Mouse (Mus musculus): ENCODE data around the gene Prkg2. TPM values are rescaled to one million over a fixed set of nuclear protein-coding genes. Genes with fewer than 3 reads are reported as not detected.

Gene Prkg2
- polyA plus RNA-seq, 1 experiment: 5.3 TPM

- Histone ChIP-seq H3K4me3 (ENCODE audit: insufficient read depth, low read length) (no peak overlapping the region), H3K4me1 (ENCODE audit: control insufficient read depth, insufficient read depth, low read length) (peaks cover 2% of the 10 kb centered on the region; the same call in 1 of the 2 replicates), H3K27ac (ENCODE audit: insufficient read depth, low read length) (no peak overlapping the region)
- no peak for TF ChIP-seq CTCF (IDR thresholded peaks at IDR 0.05; ENCODE audit: extremely low read depth, insufficient read depth, low read length)
- TF ChIP-seq POLR2A (IDR thresholded peaks at IDR 0.05; ENCODE audit: extremely low read depth, insufficient read depth, low read length): no peak
Measured at GRCm38 (mm10) chr5:98986011-98986410, 51.1 kb downstream of the Prkg2 start.

GRCm38 (mm10) chr5:98985077-98985476 is 52.1 kb downstream of the Prkg2 start:
- no peak overlapping the region for H3K4me3 ChIP-seq (ENCODE audit: insufficient read depth, low read length)
- no peak overlapping the region for H3K27ac ChIP-seq (ENCODE audit: insufficient read depth, low read length)
- TF ChIP-seq CTCF (IDR thresholded peaks at IDR 0.05; ENCODE audit: extremely low read depth, insufficient read depth, low read length) (no peak), POLR2A (IDR thresholded peaks at IDR 0.05; ENCODE audit: extremely low read depth, insufficient read depth, low read length) (no peak)
- H3K4me1 ChIP-seq (ENCODE audit: control insufficient read depth, insufficient read depth, low read length): peaks cover 2% of the 10 kb centered on the region; the same call in 1 of the 2 replicates

- no peak overlapping the region for H3K4me3 ChIP-seq (ENCODE audit: insufficient read depth, low read length)
- TF ChIP-seq CTCF (IDR thresholded peaks at IDR 0.05; ENCODE audit: extremely low read depth, insufficient read depth, low read length) (no peak), POLR2A (IDR thresholded peaks at IDR 0.05; ENCODE audit: extremely low read depth, insufficient read depth, low read length) (no peak)
- peaks cover 2% of the 10 kb centered on the region; the same call in 1 of the 2 replicates for H3K4me1 ChIP-seq (ENCODE audit: control insufficient read depth, insufficient read depth, low read length)
- H3K27ac ChIP-seq (ENCODE audit: insufficient read depth, low read length): no peak overlapping the region
Measured at GRCm38 (mm10) chr5:98981304-98981703, 55.8 kb downstream of the Prkg2 start.

DNA sequence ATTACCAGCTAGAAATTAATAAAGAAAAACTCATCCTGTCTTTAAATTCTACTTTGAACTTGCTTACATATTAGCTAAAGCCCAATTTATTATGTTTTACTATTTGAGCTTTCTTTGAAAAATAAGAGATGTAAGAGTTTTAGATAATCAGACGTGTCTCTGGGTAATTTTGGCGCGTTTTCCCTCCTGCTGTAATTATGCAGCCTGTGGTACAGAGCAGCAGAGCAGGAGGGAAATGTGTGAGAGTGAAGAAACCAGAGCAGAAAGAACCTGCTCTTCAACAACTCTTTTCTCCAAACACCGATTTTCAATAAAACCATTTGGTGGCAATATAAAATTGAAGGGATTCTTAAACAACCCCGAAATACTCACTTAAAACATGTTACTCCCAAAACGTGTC is 58.8 kb downstream of the Prkg2 start:
- Histone ChIP-seq H3K4me1 (ENCODE audit: control insufficient read depth, insufficient read depth, low read length) (no peaks in the 10 kb centered on the region), H3K4me3 (ENCODE audit: insufficient read depth, low read length) (no peak overlapping the region), H3K27ac (ENCODE audit: insufficient read depth, low read length) (no peak overlapping the region)
- TF ChIP-seq POLR2A (IDR thresholded peaks at IDR 0.05; ENCODE audit: extremely low read depth, insufficient read depth, low read length) (no peak), CTCF (IDR thresholded peaks at IDR 0.05; ENCODE audit: extremely low read depth, insufficient read depth, low read length) (no peak)

GRCm38 (mm10) chr5:98975877-98976672 is 61.1 kb downstream of the Prkg2 start:
- no peak overlapping the region for H3K27ac ChIP-seq (ENCODE audit: insufficient read depth, low read length)
- TF ChIP-seq POLR2A (IDR thresholded peaks at IDR 0.05; ENCODE audit: extremely low read depth, insufficient read depth, low read length) (no peak), CTCF (IDR thresholded peaks at IDR 0.05; ENCODE audit: extremely low read depth, insufficient read depth, low read length) (no peak)
- no peak overlapping the region for H3K4me3 ChIP-seq (ENCODE audit: insufficient read depth, low read length)
- H3K4me1 ChIP-seq (ENCODE audit: control insufficient read depth, insufficient read depth, low read length): no peaks in the 10 kb centered on the region

DNA sequence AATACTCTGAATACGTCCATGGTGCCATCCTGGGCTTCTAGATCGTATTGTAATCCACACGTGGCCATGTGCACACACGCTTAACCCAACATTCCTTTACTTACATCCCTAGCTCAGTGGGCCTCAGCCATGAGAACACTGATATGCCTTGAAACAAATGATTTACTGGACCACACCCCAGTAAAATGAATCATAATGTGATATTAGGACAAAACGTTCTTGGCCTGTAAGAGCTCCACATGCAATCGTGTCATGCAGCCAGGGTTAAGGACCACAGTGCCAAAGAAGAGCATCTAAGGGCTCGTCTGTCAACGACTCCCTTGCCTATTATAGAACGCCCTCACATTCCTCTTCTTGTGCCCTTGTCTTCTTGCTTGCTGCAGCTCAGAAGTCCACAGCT is 70.5 kb downstream of the Prkg2 start:
- Histone ChIP-seq H3K4me1 (ENCODE audit: control insufficient read depth, insufficient read depth, low read length) (no peaks in the 10 kb centered on the region), H3K4me3 (ENCODE audit: insufficient read depth, low read length) (no peak overlapping the region), H3K27ac (ENCODE audit: insufficient read depth, low read length) (no peak overlapping the region)
- TF ChIP-seq POLR2A (IDR thresholded peaks at IDR 0.05; ENCODE audit: extremely low read depth, insufficient read depth, low read length) (no peak), CTCF (IDR thresholded peaks at IDR 0.05; ENCODE audit: extremely low read depth, insufficient read depth, low read length) (no peak)

GRCm38 (mm10) chr5:98965139-98965538 is 72.0 kb downstream of the Prkg2 start:
- H3K27ac ChIP-seq (ENCODE audit: insufficient read depth, low read length): no peak overlapping the region
- H3K4me3 ChIP-seq (ENCODE audit: insufficient read depth, low read length): no peak overlapping the region
- TF ChIP-seq POLR2A (IDR thresholded peaks at IDR 0.05; ENCODE audit: extremely low read depth, insufficient read depth, low read length) (no peak), CTCF (IDR thresholded peaks at IDR 0.05; ENCODE audit: extremely low read depth, insufficient read depth, low read length) (no peak)
- H3K4me1 ChIP-seq (ENCODE audit: control insufficient read depth, insufficient read depth, low read length): no peaks in the 10 kb centered on the region

- no peaks in the 10 kb centered on the region for H3K4me1 ChIP-seq (ENCODE audit: control insufficient read depth, insufficient read depth, low read length)
- H3K4me3 ChIP-seq (ENCODE audit: insufficient read depth, low read length): no peak overlapping the region
- H3K27ac ChIP-seq (ENCODE audit: insufficient read depth, low read length): no peak overlapping the region
- TF ChIP-seq POLR2A (IDR thresholded peaks at IDR 0.05; ENCODE audit: extremely low read depth, insufficient read depth, low read length) (no peak), CTCF (IDR thresholded peaks at IDR 0.05; ENCODE audit: extremely low read depth, insufficient read depth, low read length) (no peak)
Measured at GRCm38 (mm10) chr5:98964367-98964766, 72.8 kb downstream of the Prkg2 start.

DNA sequence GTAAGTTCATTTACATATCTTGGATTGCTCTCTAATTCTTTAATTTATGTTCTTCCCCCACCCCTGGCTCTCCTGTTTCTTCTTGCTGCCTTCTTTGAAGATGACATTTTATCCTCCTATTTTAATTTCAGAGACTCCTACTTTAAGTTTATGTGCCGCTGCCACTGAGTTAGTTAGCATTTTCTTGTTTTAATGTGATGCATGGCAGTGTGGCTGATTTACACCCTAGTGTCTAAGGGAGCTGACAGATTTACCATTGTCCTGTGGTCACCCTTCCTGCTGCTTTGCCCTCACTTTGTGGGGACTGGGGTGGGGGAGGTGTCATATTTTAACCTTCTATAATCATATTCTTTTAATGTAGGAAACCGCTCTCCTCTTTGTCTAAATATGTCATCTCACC is 74.7 kb downstream of the Prkg2 start:
- no peak overlapping the region for H3K4me3 ChIP-seq (ENCODE audit: insufficient read depth, low read length)
- no peak overlapping the region for H3K27ac ChIP-seq (ENCODE audit: insufficient read depth, low read length)
- H3K4me1 ChIP-seq (ENCODE audit: control insufficient read depth, insufficient read depth, low read length): no peaks in the 10 kb centered on the region
- TF ChIP-seq POLR2A (IDR thresholded peaks at IDR 0.05; ENCODE audit: extremely low read depth, insufficient read depth, low read length) (no peak), CTCF (IDR thresholded peaks at IDR 0.05; ENCODE audit: extremely low read depth, insufficient read depth, low read length) (no peak)

DNA sequence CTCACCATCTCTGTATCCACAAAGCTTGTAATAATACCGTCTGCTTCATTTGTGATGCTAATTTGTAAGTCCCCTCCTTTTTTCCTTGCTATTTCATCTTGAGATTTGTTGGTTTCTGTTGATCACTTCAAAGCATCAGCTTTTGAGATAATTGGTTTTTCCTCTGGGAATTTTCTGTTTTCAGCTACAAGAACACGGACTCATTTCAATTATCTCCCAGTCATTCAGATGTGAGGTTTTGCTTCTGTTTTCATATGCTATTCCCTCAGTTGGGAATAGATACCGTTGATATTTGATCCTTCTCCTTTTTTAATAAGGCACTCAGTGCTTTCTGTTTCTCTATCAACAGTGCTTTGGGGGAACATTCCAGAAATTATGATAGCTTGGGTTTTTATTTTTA is 81.6 kb downstream of the Prkg2 start:
- H3K27ac ChIP-seq (ENCODE audit: insufficient read depth, low read length): no peak overlapping the region
- TF ChIP-seq POLR2A (IDR thresholded peaks at IDR 0.05; ENCODE audit: extremely low read depth, insufficient read depth, low read length): no peak
- no peak for TF ChIP-seq CTCF (IDR thresholded peaks at IDR 0.05; ENCODE audit: extremely low read depth, insufficient read depth, low read length)
- H3K4me3 ChIP-seq (ENCODE audit: insufficient read depth, low read length): no peak overlapping the region
- H3K4me1 ChIP-seq (ENCODE audit: control insufficient read depth, insufficient read depth, low read length): no peaks in the 10 kb centered on the region
